Mouse (Mus musculus) ES-CJ7 (cell line): ENCODE data around the gene Cyb5r4.

Experiments
- DNase-seq: peaks from one replicate; pipeline ENCODE4 v3.0.0; 2011; ENCODE audit warnings: low read depth, low spot score

The Cyb5r4 gene

DNA sequence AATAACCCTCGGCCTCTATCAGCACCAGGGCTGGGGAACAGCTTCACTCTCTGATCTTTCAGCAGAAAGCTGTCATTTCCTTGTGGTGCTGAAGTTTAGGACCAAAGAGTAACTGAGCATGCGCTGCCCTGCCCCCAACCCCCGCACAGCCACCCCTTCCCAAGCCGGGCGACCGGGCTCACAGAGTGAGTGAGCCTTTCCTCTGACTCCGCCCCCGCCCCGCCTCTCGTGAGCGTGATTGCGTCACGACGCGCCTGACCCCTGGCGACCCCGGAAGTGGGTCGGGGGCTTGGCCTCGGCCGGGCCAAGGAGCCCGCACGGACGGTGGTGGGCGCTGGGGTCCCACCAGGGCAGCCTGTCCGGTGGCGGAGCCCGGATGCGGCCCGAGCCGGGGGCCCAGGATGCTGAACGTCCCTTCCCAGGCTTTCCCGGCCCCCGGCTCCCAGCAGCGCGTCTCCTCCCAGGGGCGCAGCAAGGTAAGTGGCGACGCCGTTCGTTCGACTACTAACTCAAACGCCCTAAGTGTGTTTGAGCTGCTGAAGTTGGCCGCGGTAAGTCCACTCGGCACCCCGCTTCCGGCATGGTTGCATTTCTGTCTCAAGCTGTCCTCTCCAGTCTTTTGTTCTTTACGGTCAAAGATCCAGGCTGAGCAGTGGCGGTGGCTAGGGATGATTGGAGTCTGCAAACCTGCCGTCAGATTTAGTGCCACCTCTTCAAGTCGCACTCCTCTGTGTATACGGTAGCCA, at the start of gene Cyb5r4:
Cyb5r4 (plus strand) TSS at position 237 of the 746 bp plus-strand sequence.
- peak; percentile 98 for DNase-seq

DNA sequence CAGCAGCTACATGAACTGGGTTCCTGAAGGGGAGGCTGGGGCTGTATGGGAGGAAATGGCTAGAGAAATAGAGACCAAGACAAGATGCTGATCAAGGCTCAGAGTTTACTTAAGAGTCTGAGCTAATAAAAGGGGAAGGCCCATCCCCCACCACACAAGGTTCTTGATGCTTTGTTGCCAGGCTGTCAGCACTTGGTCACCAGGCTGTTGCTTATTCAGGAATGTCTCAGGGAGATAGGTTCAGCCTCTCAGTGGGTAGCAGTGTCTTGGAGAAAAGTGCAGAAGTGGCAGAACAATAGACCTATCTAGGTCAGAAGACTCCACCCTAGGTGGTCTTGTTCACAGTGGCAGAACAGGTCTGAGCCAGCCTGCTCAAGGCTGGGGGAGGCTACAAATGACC, 49.3 kb upstream of the Cyb5r4 start:
- DNase-seq: peak; percentile 65

DNA sequence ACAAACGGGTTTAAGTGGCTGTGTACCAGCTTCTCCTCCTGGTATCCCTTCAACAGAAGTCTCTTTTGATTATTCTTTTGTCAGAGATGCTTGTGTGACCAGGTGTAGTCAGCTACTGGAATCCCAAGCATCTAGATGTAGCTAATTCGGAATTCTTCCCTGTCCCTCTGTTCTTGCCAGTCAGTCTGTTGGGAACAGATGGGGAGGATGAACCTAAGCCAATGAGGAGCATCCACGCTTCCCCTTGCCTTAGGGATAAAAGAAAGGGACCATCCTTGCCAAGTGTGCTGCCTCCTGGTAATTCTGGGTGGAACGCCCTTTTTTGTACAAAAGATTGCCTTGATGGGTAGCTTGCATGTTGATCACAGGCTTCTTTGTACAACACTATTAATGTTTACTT, 48.3 kb upstream of the Cyb5r4 start:
- no peak for DNase-seq

DNA sequence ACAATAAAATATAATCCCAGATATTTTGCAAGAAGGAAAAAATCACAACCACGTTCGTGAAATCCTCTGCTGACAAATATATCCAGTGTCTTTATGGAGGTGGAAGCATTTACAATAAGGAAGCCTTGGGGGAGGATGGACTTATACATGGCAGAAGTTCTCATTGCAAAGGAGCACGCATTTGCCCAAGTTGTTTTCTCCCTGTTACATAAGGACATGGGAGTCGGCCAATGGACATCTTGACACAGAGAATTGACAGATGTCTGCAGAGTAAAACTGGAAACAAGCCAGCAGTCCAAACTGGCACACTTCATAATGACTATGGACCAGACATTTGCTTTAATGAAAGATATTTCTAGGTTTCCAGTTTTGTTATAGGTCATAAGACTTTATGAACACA, 44.9 kb upstream of the Cyb5r4 start:
- DNase-seq: no peak

DNA sequence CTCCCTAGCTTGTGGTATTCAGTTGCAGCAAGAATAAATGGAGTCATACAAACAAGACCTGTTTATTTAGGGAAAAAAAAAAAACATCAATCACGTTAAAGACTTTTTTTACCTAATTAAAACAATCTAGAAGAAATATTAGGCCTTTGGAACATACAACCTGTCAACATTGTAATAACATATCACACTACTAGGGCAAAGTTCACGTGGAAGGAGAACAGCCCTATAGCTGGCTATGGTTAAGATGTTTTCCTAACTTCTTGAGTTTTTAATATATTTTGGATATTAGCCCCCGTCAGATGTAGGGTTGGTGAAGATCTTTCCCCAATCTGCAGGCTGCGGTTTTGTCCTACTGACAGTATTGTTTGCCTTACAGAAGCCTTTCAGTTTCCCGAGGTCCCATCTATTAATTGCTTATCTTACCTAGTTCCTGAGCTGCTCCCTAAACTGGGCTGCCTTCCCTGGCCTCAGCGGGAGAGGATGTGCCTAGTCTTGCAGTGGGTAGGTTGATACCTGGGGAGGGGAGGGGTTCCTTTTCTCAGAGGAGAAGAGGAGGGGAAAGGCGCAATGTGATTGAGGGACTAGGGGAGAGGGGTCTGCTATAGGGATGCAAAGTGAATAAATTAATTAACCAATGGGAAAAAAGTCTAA, 43.4 kb upstream of the Cyb5r4 start:
- DNase-seq: no peak

DNA sequence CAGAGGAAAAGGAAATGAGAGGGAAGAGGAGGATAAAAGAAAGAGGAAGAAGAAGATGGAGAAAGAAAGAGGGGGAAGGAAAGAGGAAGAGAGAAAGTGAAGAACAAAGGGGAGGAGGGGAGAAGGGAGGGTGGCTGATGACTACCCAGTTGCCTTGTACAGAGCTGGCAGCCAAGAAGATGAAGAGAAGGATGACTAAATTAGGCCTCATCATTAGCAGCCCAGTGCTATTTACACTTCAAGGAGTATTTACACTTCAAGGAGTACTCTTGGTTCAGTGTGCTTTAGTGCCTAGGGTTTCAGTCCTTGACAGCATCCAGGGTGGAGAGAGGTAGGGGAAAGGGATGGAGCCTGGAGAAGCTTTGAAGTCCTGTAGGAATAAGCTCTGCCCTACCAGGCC, 41.8 kb upstream of the Cyb5r4 start:
- DNase-seq: no peak

DNA sequence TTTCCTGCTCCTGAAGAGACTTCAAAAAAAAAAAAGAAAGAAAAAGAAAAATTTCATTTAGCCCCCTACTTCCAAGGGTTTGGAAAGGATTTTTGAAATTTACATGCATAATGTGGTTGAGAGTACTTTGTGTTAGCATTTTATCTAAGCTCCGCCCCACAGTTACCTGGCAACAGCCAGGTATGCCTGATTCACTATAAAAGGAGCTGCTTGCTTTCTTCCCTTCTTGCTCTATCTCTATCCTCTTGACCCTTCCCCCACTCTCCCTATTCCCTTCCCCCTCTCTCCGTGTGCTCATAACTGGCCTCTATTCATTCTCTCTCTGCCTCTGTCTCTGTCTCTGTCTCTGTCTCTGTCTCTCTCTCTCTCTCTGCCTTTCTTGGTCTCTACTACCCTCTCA, 40.9 kb upstream of the Cyb5r4 start:
- DNase-seq: no peak

DNA sequence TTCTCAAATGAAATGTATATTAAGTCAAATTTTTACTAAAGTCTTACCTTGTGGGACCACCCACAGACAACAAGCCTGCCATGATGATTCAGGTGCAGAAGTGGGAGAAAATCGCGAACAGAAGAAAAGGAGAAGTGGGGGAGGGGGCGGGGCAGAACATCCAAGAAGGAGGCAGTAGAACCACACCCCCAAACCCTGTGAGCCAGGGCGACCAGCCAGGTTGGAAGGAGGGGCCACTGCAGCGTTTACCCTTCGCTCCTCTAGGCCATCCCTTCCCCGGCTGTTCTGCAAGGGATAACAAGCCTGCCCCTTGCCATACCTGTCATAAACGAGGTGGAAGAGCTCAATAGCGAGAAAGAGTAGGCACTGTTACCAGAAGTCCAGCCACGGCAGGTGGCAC, 40.3 kb upstream of the Cyb5r4 start:
- DNase-seq: peak; percentile 14

DNA sequence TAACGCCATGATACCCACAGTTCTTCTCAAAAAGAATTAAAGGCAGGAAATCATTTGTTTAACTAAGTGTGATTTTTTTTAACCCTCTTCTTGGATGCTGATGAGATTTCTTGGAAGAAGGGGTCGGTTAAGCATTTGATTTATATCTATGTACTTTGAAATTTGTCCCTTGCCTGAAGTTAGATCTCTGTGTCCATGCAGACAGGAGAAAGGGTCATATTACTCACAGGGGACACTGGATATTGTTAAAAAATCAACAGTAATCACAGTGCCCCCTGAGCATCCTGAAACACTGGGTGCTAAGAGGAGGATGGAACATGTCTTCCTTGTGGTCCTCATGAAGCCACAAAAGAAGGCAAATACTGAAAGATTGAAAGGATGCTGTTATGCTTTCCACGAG, 37.2 kb upstream of the Cyb5r4 start:
- no peak for DNase-seq

DNA sequence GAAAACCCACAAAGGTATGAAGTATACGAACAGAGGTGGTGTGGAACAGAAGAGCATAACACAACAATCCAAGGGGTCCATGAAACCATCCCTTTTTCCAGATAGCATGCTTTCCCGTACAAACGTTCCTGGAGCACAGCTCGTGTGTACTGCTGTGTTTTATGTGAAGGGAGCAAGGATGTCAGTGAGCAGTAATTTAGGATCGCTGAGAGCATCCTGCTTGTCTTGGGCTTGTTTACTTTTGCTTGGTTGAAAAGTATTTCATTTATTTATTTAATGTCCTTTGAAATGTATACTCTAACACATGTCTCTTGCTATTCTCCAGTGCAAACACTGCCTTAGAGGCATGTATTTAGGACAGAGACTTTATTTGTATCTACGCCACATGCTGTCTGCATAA, 36.7 kb upstream of the Cyb5r4 start:
- DNase-seq: no peak

DNA sequence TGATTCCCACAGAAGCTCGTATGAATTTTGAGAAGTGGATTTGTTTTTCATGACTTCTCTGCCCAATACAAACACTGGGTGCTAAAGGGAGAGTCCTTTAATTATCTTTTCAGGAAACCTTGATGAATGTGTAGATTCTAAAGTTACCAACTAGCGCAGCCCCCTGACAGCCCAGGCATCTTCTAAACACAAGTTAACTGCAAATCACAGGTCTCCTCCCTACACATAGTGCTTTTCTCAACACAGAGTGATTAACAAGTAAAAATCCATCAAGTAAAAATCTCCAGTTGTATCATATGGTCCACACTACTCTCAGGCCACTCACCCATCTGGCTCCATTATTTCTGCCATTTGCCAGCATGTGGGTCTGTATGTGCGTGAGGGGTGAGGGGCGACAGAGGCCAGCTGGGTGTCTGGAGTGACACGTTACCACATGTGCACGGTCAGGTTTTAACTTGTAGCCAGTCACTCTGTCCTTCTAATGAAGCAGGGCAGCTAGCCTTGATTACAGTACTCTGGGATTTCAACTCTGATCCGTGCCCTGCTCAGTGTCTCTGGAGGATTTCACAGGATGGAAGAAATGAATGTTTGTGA, 35.0 kb upstream of the Cyb5r4 start:
- DNase-seq: no peak

DNA sequence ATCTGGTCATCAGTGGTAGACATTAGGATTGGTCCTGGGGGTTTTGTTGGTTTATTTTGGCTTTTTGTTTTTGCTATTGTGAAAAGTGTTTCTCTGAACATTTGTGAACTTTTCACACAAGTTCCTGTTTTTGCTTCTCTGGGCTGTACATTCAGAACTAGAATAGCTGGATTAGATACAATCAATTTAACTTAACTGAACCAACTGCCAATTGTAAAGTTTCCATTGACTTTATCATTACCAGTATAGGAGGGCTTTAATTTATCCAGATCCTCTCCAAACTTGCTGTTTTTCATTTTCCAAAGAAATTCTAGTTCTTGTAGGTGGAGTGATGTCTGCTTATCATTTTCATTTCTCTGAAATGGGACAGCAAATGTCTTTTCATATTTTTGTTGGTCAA, 32.0 kb upstream of the Cyb5r4 start:
- DNase-seq: no peak

DNA sequence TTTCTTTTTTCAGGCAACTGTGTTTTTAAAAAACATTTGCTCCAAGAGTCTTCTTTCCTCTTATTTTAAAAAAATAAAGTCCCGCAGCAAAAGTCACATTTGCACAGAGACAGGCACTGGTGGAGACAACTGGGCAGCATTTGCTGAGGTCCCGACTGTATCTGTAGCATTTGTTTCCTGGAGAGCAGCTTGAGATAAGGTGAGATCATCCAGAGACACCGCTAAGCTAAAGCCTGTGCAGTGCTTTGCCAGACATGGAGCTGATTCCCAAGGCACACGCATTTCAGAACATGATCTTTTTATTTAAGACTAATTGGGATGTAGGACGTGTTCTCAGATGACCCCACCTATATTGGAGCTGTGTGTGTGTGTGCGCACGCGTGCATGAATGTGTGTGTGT, 30.1 kb upstream of the Cyb5r4 start:
- no peak for DNase-seq

DNA sequence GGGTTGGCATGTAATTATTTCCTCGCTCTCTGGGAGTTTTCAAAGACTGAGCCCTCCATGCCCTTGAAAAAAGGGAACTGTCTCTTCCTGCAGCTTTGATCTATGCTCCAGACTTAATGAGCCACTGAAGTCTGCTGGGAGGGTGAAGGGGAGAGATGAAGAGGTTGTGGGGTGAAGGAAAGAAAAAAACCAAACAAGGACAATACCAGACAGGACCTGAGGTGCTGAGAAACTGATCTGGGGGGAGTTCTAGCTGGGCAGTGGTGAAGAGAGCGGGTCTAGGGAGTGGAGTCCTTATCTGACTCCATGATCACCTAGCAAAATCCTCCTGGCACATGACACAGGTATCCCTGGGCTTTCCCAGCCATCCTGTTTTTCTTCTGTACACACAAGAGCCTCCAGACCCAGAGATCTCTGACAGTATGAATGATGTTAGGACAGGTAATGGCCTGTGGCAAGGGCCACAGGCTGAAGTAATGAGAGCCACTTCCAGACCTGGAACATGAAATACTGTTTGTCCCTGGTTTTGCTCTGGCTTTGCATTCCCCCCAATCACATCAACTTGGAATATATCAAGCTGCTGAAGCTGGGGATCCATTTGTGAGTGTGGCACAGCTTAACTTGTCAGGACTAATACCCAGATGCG, 24.6 kb upstream of the Cyb5r4 start:
- no peak for DNase-seq

DNA sequence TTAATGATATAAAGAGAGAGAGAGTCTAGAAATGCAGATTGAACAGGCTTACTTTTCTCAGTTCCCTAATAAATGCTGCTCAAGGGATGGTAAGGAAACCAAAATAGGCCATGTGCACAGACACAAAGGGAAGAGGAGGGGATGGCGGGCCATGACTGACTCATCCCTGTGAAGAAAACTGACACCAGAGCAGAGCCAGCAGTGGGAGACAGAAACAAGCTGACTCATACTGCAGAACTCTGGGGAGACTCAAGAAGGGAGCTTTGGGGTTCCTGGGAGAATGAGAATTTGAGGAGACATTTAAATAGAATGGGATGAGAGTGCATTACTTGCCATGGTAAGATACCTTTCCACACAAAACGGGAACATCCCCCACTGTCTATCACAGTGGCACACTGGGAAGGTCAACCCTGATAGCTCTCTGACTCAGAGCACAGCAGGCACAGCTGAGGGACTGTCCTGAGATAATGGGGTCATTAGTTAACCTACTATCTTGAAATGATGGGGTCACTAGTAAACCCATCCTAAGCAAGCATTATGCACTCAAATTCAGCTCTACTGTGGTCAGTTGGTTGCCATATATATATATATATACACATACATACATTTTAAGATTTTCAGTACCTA, 21.7 kb upstream of the Cyb5r4 start:
- DNase-seq: no peak

DNA sequence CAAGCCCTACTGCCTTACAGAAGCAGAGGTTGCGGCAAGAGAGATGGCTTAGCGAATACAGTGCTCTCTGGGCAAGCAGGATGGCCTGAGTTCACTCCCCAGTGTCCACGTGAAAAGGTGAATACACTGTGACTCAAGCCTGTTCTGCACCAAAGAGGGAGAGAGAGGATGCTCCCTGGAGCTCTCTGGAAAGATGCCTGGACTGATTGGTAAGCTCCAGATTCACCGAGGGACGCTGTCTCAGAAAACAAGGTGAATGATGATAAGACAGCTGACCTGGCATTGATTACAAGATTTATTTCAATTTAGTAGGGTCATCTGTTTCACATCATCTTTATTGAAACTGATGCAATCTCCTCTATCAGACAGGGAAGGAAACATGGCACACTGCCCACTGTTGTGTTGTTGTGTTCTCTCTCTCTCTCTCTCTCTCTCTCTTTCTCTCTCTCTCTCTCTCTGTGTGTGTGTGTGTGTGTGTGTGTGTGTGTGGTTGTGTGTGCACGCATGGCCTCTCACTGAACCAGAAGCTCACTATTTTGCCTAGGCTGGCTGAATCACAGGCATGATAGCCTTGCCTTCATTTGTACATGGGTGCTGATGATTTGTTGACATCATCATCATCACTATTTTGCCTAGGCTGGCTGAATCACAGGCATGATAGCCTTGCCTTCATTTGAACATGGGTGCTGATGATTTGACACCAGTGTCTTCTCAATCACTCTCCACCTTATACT, 16.9 kb upstream of the Cyb5r4 start:
- no peak for DNase-seq

DNA sequence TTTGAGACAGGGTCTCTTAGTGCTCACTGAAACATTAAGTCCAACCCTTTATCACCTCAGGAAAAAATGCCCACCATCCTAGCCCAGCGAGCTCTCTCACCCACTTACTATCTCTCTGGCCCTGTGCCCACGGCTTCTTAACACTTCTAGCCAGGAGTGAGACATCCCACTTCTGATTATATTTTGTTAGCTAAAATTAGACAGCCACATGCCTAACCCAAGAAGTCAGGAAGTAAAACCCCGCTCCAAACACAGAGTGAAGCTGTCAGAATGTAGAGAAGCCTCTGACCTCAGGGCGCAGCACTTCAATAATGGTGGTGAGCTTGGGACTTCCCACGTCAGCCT, 16.4 kb upstream of the Cyb5r4 start:
- no peak for DNase-seq

DNA sequence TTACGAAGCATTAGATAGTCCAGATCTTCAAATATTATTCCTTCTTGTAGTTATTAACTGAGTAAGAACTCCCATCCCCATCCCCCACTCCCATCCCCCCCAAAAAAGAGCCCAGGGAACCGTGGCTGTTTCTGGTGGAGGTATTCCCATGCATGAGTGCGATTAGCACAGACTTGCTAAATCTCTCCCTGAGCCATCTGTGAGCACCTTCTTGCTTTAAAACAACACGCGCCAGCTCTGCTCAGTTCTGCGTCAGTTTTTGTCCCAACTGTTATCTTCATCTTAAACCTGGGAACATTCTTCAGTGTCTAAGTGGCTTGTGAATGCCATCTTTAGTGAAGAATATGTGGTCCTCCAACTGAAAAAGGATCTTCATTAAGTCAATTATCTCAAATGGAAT, 13.3 kb upstream of the Cyb5r4 start:
- DNase-seq: no peak

DNA sequence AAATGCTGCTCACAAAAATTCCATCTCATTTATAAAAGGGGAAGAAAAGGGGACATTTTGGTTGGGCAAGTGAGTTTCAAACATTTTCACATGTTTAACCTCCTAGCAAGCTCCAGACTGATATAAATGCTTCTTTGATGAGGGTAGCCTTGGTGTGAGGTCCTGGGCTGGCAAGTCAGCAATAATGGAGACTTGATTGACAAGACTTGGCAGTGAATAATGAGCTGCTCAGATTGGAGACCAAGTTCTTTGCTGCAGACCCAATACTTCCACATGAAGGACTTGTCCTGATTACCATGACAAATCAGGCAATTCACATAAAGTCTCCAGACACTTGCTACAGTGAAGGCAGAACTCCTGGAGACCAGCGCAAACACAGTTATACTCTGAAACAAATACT, 12.9 kb upstream of the Cyb5r4 start:
- no peak for DNase-seq

DNA sequence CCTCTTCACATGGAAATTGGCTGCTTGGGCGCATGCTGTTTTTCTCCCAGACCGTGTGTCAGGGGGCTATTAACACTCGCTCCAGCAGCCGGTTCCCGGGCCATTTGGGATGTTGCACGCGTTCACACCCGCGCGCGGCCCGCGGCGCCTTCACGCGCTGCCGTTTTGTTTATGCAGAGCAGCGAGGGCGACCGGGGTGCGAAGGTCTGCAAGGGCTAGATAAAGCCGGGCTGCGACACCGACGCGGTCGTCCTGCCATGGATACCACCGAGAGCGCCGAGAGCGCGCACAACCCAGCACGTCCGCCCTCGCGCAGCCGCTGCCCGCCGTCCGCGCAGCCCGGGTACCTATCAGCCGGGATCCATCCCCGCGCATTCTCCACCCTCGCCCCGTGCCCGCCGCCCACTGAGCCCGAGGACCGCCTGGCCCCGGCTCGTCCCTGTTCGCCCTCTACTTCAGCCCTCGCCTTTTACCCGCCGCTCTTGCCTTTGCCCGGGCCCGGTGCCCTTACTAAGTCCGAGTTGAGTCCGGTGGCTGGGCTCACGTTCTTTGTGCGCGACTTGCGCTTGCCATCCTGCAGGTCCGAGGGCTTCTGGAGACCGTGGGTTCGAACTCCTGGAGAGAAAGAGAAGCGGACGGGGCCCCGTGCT, 6.4 kb upstream of the Cyb5r4 start, which contains the start of gene Ripply2:
Ripply2 (plus strand) TSS at position 250 of the 650 bp plus-strand sequence.
- DNase-seq: peak; percentile 27

DNA sequence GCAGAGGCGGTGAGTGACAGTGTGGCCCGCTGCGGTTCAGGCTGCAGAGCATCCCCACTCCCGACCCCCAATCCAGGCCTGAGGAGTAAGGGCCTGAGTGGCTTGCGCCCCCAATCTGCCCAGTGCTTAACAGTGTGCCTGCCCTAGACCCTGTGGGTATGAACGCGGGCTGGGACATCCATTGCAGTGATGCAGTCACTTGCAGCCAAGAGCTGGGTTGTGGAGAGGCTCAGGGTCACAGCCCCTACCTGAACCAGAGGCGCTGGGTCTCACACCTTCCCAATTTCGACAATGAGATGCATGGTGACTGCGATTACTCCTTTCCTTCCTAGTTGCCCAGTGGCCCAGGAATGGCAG, 5.9 kb upstream of the Cyb5r4 start:
- DNase-seq: peak; percentile 16
